Comparison of ENCODE assay signal across 22 mouse cellular contexts in genomic region chr16:28688861-28689385, GRCm38 (mm10).
DNase-seq lines count a peak whose midpoint lies in the region; ATAC-seq lines count a peak whose summit lies in the region.
"Had no signal": no experiment of that assay in that cellular context is flagged by ENCODE, and none has a peak within 500 bp of the region (broad histone marks: within the 10 kb centered on the region; RNA-seq: fewer than 3 reads in every experiment).

No protein-coding gene starts in this region.

- no peak overlapping the region for H3K4me2 ChIP-seq in intestine, embryonic 16.5 days (ENCODE audit: low read depth, low read length)
- no peak overlapping the region for H3K4me2 ChIP-seq in hindbrain, embryonic 13.5 days
- H3K4me2 ChIP-seq: hindbrain, embryonic 12.5 days; kidney, embryonic 15.5 days; limb, embryonic 12.5 days; liver, embryonic 12.5 days; lung, embryonic 14.5 days; midbrain, embryonic 15.5 days; neural tube, embryonic 15.5 days; stomach, embryonic 15.5 days had no signal

- no peak overlapping the region for H3K4me3 ChIP-seq in heart, embryonic 10.5 days
- no peak overlapping the region for H3K4me3 ChIP-seq in intestine, embryonic 16.5 days (ENCODE audit: low read length)
- no peak overlapping the region for H3K4me3 ChIP-seq in hindbrain, embryonic 13.5 days
- H3K4me3 ChIP-seq: embryonic facial prominence, embryonic 10.5 days; hindbrain, embryonic 12.5 days; kidney, embryonic 15.5 days; limb, embryonic 12.5 days; liver, embryonic 12.5 days; midbrain, embryonic 15.5 days; myocyte; neural tube, embryonic 15.5 days; stomach, embryonic 15.5 days had no signal

- no peaks in the 10 kb centered on the region for H3K27me3 ChIP-seq in heart, embryonic 10.5 days (ENCODE audit: insufficient read depth, poor library complexity, severe bottlenecking)
- no peaks in the 10 kb centered on the region for H3K27me3 ChIP-seq in intestine, embryonic 16.5 days (replicated peaks; ENCODE audit: control insufficient read depth, insufficient read depth, low read length)
- no peaks in the 10 kb centered on the region for H3K27me3 ChIP-seq in hindbrain, embryonic 13.5 days
- H3K27me3 ChIP-seq: hindbrain, embryonic 12.5 days; kidney, embryonic 15.5 days; limb, embryonic 12.5 days; liver, embryonic 12.5 days; midbrain, embryonic 15.5 days; neural tube, embryonic 15.5 days; stomach, embryonic 15.5 days had no signal

- 86% methylated on average over 9 of the region's 9 CpGs for WGBS in heart, embryonic 10.5 days
- WGBS in intestine, embryonic 16.5 days: 84% methylated on average over 9 of the region's 9 CpGs
- 84% methylated on average over 9 of the region's 9 CpGs for WGBS in hindbrain, embryonic 13.5 days

- DNase-seq in adrenal gland, adult 2 months: peak; percentile 4
- DNase-seq in adrenal gland, adult 18-20 months (ENCODE audit: low spot score in 2 of 2): no peak
- peak; percentile 92 for DNase-seq in heart, adult 11 months
- DNase-seq in heart, embryonic 10.5 days (ENCODE audit: low spot score): no peak
- peak; percentile 26 for DNase-seq in cerebellum, adult 11 months
- DNase-seq in cerebellum, postnatal 10 days: peak; percentile 40 to 48
- DNase-seq: lung, embryonic 14.5 days; lung, postnatal 36 days; thymus, adult 2 months had no signal

- ATAC-seq in intestine, embryonic 16.5 days: no peak
- ATAC-seq in hindbrain, embryonic 13.5 days (ENCODE audit: low FRiP score): no peak
- ATAC-seq: CD4-positive, CD25-positive, alpha-beta regulatory T cell, adult 4 months; liver, embryonic 12.5 days; midbrain, embryonic 15.5 days; Patski had no signal

- no peak overlapping the region for H3K9ac ChIP-seq in intestine, embryonic 16.5 days (ENCODE audit: low read depth, low read length)
- H3K9ac ChIP-seq in hindbrain, embryonic 13.5 days: no peak overlapping the region
- H3K9ac ChIP-seq: hindbrain, embryonic 12.5 days; kidney, embryonic 15.5 days; limb, embryonic 12.5 days; liver, embryonic 12.5 days; lung, embryonic 14.5 days; midbrain, embryonic 15.5 days; neural tube, embryonic 15.5 days; stomach, embryonic 15.5 days had no signal

- no peaks in the 10 kb centered on the region for H3K36me3 ChIP-seq in heart, embryonic 10.5 days
- H3K36me3 ChIP-seq in intestine, embryonic 16.5 days (ENCODE audit: control insufficient read depth, insufficient read depth, low read length): no peaks in the 10 kb centered on the region
- no peaks in the 10 kb centered on the region for H3K36me3 ChIP-seq in hindbrain, embryonic 13.5 days
- H3K36me3 ChIP-seq: embryonic facial prominence, embryonic 10.5 days; hindbrain, embryonic 12.5 days; kidney, embryonic 15.5 days; limb, embryonic 12.5 days; liver, embryonic 12.5 days; midbrain, embryonic 15.5 days; neural tube, embryonic 15.5 days; stomach, embryonic 15.5 days had no signal

- no peak overlapping the region for H3K27ac ChIP-seq in heart, embryonic 10.5 days
- no peak overlapping the region for H3K27ac ChIP-seq in intestine, embryonic 16.5 days (ENCODE audit: low read length)
- no peak overlapping the region for H3K27ac ChIP-seq in hindbrain, embryonic 13.5 days
- H3K27ac ChIP-seq: embryonic facial prominence, embryonic 10.5 days; hindbrain, embryonic 12.5 days; kidney, embryonic 15.5 days; limb, embryonic 12.5 days; liver, embryonic 12.5 days; midbrain, embryonic 15.5 days; neural tube, embryonic 15.5 days; stomach, embryonic 15.5 days had no signal

- no peaks in the 10 kb centered on the region for H3K4me1 ChIP-seq in heart, embryonic 10.5 days
- no peaks in the 10 kb centered on the region for H3K4me1 ChIP-seq in intestine, embryonic 16.5 days (ENCODE audit: control insufficient read depth, insufficient read depth, low read length)
- H3K4me1 ChIP-seq in hindbrain, embryonic 13.5 days (replicated peaks): no peaks in the 10 kb centered on the region
- H3K4me1 ChIP-seq: embryonic facial prominence, embryonic 10.5 days; hindbrain, embryonic 12.5 days; liver, embryonic 12.5 days; stomach, embryonic 15.5 days had no signal

- H3K9me3 ChIP-seq in heart, embryonic 10.5 days: no peaks in the 10 kb centered on the region
- H3K9me3 ChIP-seq in intestine, embryonic 16.5 days (ENCODE audit: control insufficient read depth, low read length): no peaks in the 10 kb centered on the region
- no peaks in the 10 kb centered on the region for H3K9me3 ChIP-seq in hindbrain, embryonic 13.5 days
- H3K9me3 ChIP-seq: embryonic facial prominence, embryonic 10.5 days; hindbrain, embryonic 12.5 days; kidney, embryonic 15.5 days; limb, embryonic 12.5 days; liver, embryonic 12.5 days; midbrain, embryonic 15.5 days; neural tube, embryonic 15.5 days; stomach, embryonic 15.5 days had no signal

Comparison
In these comparisons a context has a peak if more than half of its experiments do, and no peak if none do; other contexts are left out.
1. DNase-seq: peak in adrenal gland, adult 2 months (single experiment), heart, adult 11 months (single experiment), cerebellum, adult 11 months (single experiment) and cerebellum, postnatal 10 days (2 of 2); none in adrenal gland, adult 18-20 months (0 of 2) and heart, embryonic 10.5 days (single experiment).